Mouse (Mus musculus) neutrophil, adult 65 days (primary cell): Measurements from ENCODE around the gene 4931423N10Rik. TPM values are rescaled to one million over a fixed set of nuclear protein-coding genes. Genes with fewer than 3 reads are reported as not detected.

ENCODE experiments used
- total RNA-seq: library from RNA; stranded (reverse); gene quantifications from 2 replicates; pipeline ENCODE4 v1.2.4, GENCODE M21; 2023

Gene 4931423N10Rik
- not detected in 2 replicates for total RNA-seq

DNA sequence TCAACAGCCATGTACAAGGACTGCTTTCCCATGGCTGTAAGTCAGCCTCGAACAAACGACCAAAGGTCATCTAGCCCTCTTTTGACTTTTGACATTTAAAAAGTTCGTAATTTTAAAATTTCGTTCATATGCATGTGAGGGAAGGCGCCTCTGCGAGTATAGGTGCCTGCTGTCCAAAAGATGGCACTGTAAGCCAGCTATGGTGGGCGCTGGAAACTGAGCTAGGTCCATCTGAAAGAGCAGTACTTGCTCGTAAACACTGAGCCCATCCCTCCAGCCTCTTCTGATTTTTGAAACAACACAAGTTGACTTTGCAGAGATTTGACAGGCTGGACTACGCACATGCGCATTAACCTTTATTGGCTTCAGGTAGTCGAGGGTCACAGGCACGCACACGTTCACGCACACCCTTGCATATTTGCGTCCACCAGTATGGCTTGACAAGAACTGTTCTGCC is at the start of gene 4931423N10Rik:
Gene 4931423N10Rik (plus strand): TSS at position 407 of the 457 bp plus-strand sequence.

Other genes with a start within 250 kb of the 4931423N10Rik start
- gene Abi1, start 167.2 kb upstream of the 4931423N10Rik start, total RNA-seq = 125 and 161 TPM in 2 replicates
- gene Acbd5, start 139.3 kb upstream of the 4931423N10Rik start, total RNA-seq = 30.3 and 40.3 TPM in 2 replicates
- 7.0 and 8.2 TPM in 2 replicates for gene Mastl, start 51.5 kb upstream of the 4931423N10Rik start, total RNA-seq
- 108 and 127 TPM in 2 replicates for gene Yme1l1, start 51.1 kb upstream of the 4931423N10Rik start, total RNA-seq
- gene Nxph2, start 113.8 kb downstream of the 4931423N10Rik start, total RNA-seq = not detected in 2 replicates